Mouse (Mus musculus) embryonic fibroblast, embryonic 13.5 days (primary cell): ENCODE measurements around the gene 4932438H23Rik.

ENCODE experiments used
- CTCF ChIP-seq: IDR thresholded peaks from 2 replicates; pipeline ENCODE4 v1.5.1; 2011; ENCODE audit warnings: mild to moderate bottlenecking, control low read depth, low read length, moderate library complexity, borderline replicate concordance; ENCODE audit not compliant: insufficient read depth
- POLR2A ChIP-seq: IDR thresholded peaks from 2 replicates; pipeline ENCODE4 v1.6.1; 2011; ENCODE audit warnings: low read depth, mild to moderate bottlenecking, control low read depth, low read length, moderate library complexity

GRCm38 (mm10) chr16:91035866-91036265 lies 59.1 kb downstream of the 4932438H23Rik start:
- TF ChIP-seq CTCF (no peak), POLR2A (no peak)
